Mouse (Mus musculus) lung, adult 2 months (tissue): ENCODE data around the gene Phldb1.
"Not testable (repeated sequence)": the region's sequence is repeated elsewhere in the genome, so short reads cannot be mapped to it uniquely, and the experiment has no call there.

ENCODE experiments used
- CTCF ChIP-seq: fragments of 200-500 bp; IDR thresholded peaks from 2 replicates; pipeline ENCODE4 v1.5.1; 2011; ENCODE audit warnings: mild to moderate bottlenecking, low read length, control low read depth; ENCODE audit not compliant: insufficient read depth
- POLR2A ChIP-seq: fragments of 200-500 bp; IDR thresholded peaks from 2 replicates; pipeline ENCODE4 v1.6.1; 2011; ENCODE audit warnings: low read depth, mild to moderate bottlenecking, control low read depth, low read length, borderline replicate concordance; ENCODE audit errors: extremely low read depth

- TF ChIP-seq CTCF, POLR2A: not testable (repeated sequence)
Observed at GRCm38 (mm10) chr9:44640028-44640427, 95.0 kb downstream of the Phldb1 start.
